Mouse (Mus musculus) heart, postnatal 0 days (tissue): ENCODE results near the gene Arhgef33.

Source experiments
- CTCF ChIP-seq: IDR thresholded peaks from 2 replicates; pipeline ENCODE4 v1.5.1; 2016; ENCODE audit warnings: antibody characterized with exemption, control low read depth, low read depth
- EP300 ChIP-seq: IDR thresholded peaks from 2 replicates; pipeline ENCODE4 v1.6.1; 2016; ENCODE audit warnings: antibody characterized with exemption, low read depth

GRCm38 (mm10) chr17:80426171-80426570 is 119.0 kb downstream of the Arhgef33 start:
- no peak for TF ChIP-seq CTCF
- TF ChIP-seq EP300 = no peak
